Mouse (Mus musculus): Measurements from ENCODE around the gene Myo6. TPM values are rescaled to one million over a fixed set of nuclear protein-coding genes. Genes with fewer than 3 reads are reported as not detected.
"Not testable (repeated sequence)": the region's sequence is repeated elsewhere in the genome, so short reads cannot be mapped to it uniquely, and the experiment has no call there.

The Myo6 gene
- polyA plus RNA-seq, 1 experiment from 2014 or later = 19.7 TPM

DNA sequence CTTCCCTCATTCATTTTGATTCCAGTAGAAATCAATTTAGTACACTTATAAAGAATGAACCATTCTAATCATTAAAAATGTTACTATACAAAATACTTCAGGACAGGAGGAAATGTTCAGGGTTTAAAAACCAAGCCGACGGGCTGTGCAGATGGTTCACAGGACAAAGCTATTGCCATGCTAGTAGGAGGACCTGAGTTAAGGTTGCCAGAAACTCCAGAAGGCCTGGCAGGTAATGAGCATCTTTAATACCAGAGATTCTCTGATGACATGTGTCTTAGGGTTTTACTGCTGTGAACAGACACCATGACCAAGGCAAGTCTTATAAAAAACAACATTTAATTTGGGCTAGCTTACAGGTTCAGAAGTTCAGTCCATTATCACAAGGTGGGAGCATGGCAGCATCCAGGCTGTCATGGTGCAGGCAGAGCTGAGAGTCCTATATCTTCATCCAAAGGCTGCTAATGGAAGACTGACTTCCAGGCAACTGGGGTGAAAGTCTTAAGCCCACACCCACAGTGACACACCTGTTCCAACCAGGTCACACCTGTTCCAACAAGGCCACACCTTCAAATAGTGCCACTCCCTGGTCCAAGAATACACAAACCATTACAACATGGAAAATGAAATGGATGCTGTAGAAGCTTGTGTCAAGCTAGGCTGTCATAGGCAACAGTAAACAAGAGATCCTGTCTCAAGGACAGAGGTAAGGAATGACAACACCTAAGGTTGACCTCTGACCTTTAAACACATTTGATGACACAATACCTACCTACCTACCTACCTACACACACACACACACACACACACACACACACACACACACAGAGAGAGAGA is 156.4 kb downstream of the Myo6 start:
- H3K9me3 ChIP-seq; H3K4me3 ChIP-seq; ATAC-seq (ENCODE audit: low FRiP score); H3K4me2 ChIP-seq; H3K9ac ChIP-seq; H3K4me1 ChIP-seq (replicated peaks); H3K27me3 ChIP-seq; H3K27ac ChIP-seq; H3K36me3 ChIP-seq: not testable (repeated sequence)
- 96% methylated on average over 2 of the region's 2 CpGs for WGBS

DNA sequence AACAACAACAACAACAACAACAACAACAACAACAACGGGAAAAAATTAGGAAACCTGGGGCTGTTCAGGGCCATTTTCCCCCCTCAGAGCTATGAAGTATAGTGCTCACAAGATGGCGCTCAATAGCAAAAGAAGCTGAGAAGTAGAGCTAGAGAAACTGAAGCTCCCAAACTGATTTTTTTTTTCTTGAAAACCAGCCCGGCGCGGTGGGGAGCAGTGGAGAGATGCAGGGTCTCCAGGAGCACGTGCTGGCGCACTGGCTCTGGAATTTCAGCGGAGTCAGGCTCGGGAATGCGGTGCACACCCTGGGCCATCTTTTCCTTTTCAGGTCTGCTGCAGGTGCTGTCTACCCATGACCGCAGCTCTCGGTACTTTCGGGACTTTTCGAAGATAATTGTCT is 167.3 kb downstream of the Myo6 start:
- Histone ChIP-seq H3K9me3 (no peaks in the 10 kb centered on the region), H3K4me1 (replicated peaks) (0 out of 2 replicates have a peak, but pooled peaks cover 5% of the 10 kb centered on the region), H3K4me3 (peak overlapping the region; percentile 15; the same call in 1 of the 2 replicates), H3K36me3 (no peaks in the 10 kb centered on the region), H3K9ac (no peak overlapping the region; the same call in 1 of the 2 replicates), H3K27ac (no peak overlapping the region), H3K27me3 (peaks cover 8% of the 10 kb centered on the region; the same call in 1 of the 2 replicates), H3K4me2 (peak overlapping the region; percentile 51)
- ATAC-seq (ENCODE audit: low FRiP score) = peak; percentile 68
- WGBS = 23% methylated on average over 14 of the region's 14 CpGs

DNA sequence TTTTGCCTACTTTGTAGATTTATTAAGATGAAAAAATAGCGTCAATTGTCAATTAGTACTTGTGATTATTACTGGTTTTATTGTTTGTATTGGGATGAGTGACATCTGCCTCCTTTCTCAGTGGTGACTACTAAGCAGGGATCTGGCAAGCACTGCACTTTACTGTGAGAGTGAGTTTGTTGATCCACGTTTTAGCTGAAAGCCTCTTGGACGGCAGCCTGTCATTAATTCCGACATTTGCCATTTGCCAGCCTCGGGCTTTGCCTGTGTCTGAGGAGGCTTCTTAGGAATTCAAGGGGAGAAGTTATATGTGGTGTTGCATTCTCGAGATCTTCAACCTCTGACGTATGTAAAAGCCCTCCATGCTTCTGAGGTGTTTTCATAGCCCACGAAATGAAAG is 168.6 kb downstream of the Myo6 start:
- Histone ChIP-seq H3K9me3 (no peaks in the 10 kb centered on the region), H3K4me2 (no peak overlapping the region), H3K4me1 (replicated peaks) (0 out of 2 replicates have a peak, but pooled peaks cover 5% of the 10 kb centered on the region), H3K36me3 (no peaks in the 10 kb centered on the region), H3K9ac (no peak overlapping the region), H3K4me3 (no peak overlapping the region), H3K27ac (no peak overlapping the region), H3K27me3 (peaks cover 8% of the 10 kb centered on the region; the same call in 1 of the 2 replicates)
- WGBS = 53% methylated on average over 8 of the region's 8 CpGs
- no peak for ATAC-seq (ENCODE audit: low FRiP score)

DNA sequence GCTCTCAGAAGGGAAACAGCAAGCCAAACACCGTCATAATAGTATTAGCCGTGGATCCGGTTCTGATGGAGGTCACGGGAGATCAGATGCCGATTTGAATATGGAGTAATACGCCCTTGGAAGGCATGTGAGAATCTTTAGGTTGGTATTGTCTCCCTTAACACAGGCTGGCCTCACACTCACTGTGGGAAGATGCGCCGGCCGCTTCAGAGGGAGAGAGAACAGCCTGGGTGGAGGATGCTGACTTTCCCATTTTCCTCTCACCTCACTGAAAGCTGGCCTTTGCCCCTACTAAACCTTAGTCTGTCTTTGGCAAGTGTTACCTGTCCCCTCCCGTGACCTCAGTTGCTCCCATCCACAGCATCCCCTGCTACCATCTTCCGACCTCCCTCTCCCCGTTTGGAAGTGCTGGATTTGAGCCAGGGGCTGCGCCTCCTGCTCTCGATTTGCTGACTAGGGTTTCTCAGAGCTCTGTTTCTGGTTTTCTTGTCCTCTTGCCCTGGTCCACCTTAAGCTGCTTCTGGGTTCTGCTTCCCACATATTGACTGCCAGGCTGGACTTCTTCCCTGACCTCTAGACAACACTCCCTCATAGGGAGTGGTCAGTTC is 169.3 kb downstream of the Myo6 start:
- Histone ChIP-seq H3K4me3 (no peak overlapping the region), H3K9ac (no peak overlapping the region), H3K4me2 (no peak overlapping the region), H3K4me1 (replicated peaks) (0 out of 2 replicates have a peak, but pooled peaks cover 5% of the 10 kb centered on the region), H3K27me3 (peaks cover 8% of the 10 kb centered on the region; the same call in 1 of the 2 replicates), H3K27ac (no peak overlapping the region), H3K36me3 (no peaks in the 10 kb centered on the region), H3K9me3 (no peaks in the 10 kb centered on the region)
- 64% methylated on average over 14 of the region's 14 CpGs for WGBS
- no peak for ATAC-seq (ENCODE audit: low FRiP score)

DNA sequence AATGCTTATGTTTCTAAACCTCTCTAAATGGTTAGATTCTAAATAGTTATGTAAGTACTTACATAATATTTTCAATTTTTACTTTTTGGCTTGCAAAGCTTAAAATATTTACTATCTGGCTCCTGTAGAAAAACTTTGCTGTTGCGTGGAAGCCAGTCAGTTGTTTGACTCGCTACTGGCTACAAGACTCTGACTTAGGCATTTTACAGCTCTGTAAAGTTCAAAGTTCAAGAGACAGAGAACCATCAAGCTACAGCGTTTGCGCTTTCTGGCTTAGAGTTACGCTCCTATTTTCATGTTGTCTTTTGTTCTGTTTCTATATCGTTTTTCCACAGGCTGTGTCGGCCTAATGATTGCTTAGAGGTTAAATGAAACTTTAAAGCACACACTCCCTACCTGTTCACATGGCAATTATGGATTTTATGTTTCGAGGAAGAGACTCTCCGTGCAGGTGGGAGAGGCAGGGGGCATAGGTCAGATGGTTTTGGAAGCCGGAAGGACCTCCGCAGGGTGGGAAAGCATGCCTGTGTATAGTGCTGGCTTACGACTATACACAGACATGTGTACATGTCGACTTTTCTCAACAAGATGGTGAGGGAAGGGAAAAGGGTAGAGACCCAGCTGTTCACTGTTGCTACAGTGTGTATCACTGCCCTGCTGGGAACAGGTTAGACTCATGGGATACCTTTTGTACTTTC is 171.0 kb downstream of the Myo6 start:
- H3K36me3 ChIP-seq = no peaks in the 10 kb centered on the region
- H3K9me3 ChIP-seq = no peaks in the 10 kb centered on the region
- H3K27me3 ChIP-seq = peaks cover 8% of the 10 kb centered on the region; the same call in 1 of the 2 replicates
- ATAC-seq (ENCODE audit: low FRiP score) = no peak
- H3K27ac ChIP-seq = no peak overlapping the region
- 0 out of 2 replicates have a peak, but pooled peaks cover 5% of the 10 kb centered on the region for H3K4me1 ChIP-seq (replicated peaks)
- H3K4me3 ChIP-seq = no peak overlapping the region
- 88% methylated on average over 13 of the region's 13 CpGs for WGBS
- H3K4me2 ChIP-seq = no peak overlapping the region
- H3K9ac ChIP-seq = no peak overlapping the region

DNA sequence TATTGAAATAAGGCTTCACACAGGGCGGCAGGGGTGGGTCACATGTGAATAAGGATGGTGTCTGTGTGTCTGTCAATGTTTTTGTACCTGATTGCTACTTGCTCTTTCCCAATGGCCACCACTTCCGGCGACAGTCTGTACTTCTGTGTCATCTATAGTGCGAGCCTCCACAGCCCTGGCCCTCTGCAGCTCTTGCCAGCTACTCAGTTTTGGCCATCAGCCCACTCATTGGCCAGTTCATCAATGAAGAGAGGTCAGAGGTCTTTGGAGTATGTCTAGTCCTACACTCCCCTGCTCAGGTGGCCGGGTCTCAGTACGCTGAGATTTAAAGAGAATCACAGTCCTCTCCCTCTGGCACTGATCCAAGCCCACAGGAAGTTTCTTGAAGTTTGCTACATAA is 173.2 kb downstream of the Myo6 start:
- WGBS = 85% methylated on average over 6 of the region's 6 CpGs
- no peak for ATAC-seq (ENCODE audit: low FRiP score)

DNA sequence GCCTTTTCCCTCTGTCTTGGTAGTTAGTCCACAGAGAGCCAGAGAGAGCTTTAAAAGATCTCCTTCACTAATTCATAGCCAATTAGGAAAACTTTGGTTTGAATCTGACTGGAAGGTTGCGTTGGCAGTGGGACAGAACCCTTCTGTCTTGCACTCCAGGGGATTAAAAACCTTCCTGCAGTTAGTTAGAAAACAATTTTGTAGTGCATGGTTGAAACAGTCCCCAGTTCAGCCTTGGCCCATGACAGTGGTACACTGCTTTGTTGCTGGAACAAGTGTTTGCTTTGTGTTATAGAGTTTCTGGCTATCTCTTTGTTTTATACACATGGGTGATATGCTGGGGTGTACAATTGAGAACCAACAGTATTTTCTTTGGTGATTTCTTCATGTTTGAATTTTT is 176.1 kb downstream of the Myo6 start:
- no peaks in the 10 kb centered on the region for H3K36me3 ChIP-seq
- H3K4me1 ChIP-seq (replicated peaks) = no peaks in the 10 kb centered on the region
- WGBS = 67% methylated on average over 1 of the region's 1 CpGs
- no peaks in the 10 kb centered on the region for H3K27me3 ChIP-seq
- H3K4me3 ChIP-seq = no peak overlapping the region
- H3K27ac ChIP-seq = no peak overlapping the region
- no peak overlapping the region for H3K9ac ChIP-seq
- no peak for ATAC-seq (ENCODE audit: low FRiP score)
- no peak overlapping the region for H3K4me2 ChIP-seq
- no peaks in the 10 kb centered on the region for H3K9me3 ChIP-seq

More for the DNA sequence above, 173.2 kb downstream of the Myo6 start:
- H3K27ac ChIP-seq = no peak overlapping the region
- H3K27me3 ChIP-seq = no peaks in the 10 kb centered on the region; the same call in 1 of the 2 replicates
- H3K4me2 ChIP-seq = no peak overlapping the region
- no peak overlapping the region for H3K4me3 ChIP-seq
- H3K9me3 ChIP-seq = no peaks in the 10 kb centered on the region
- no peaks in the 10 kb centered on the region for H3K4me1 ChIP-seq (replicated peaks)
- H3K36me3 ChIP-seq = no peaks in the 10 kb centered on the region
- no peak overlapping the region for H3K9ac ChIP-seq

DNA sequence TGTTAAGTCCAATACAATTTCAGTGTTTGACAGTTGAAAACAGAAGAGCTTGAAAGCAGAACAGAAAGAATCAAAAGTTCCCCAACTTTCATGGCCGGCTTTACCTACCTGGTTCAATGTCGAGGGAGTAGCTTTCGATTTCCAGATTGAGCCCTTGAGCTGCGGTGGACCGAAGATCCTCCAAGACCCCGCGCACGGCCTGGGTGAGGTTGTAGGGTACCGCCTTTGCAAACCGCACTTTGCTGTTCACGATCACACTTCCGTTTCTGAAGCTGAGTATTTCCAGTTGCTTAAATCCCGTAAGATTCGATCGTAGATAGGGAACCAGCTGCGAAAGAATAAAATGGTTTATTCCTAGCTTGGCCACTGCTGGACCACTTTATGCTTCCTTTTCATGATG is 176.9 kb downstream of the Myo6 start:
- no peak overlapping the region for H3K27ac ChIP-seq
- H3K4me3 ChIP-seq = no peak overlapping the region
- no peak for ATAC-seq (ENCODE audit: low FRiP score)
- H3K27me3 ChIP-seq = no peaks in the 10 kb centered on the region
- no peaks in the 10 kb centered on the region for H3K4me1 ChIP-seq (replicated peaks)
- H3K4me2 ChIP-seq = no peak overlapping the region
- 98% methylated on average over 16 of the region's 16 CpGs for WGBS
- H3K9me3 ChIP-seq = no peaks in the 10 kb centered on the region
- H3K36me3 ChIP-seq = no peaks in the 10 kb centered on the region
- H3K9ac ChIP-seq = no peak overlapping the region

DNA sequence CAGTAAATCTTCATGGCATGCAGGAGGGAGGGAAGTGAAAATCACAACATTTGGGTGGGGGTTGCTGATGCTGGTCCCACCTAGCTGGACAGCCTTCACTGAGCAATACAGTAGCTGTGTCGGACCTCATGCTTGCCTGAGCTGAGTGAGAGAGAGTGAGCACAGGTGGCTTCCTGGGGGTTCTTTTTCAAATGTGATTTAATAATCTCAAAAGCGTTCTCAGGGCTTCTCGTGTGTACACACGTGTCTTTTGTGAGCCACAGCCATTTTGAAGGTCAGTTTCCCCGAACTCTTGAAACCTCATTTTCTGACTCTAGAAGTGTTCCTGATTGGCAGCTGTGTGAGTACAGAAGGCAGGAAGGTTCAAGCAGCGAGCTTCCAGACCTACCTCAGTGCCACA is 177.7 kb downstream of the Myo6 start:
- Histone ChIP-seq H3K4me1 (replicated peaks) (no peaks in the 10 kb centered on the region), H3K27ac (no peak overlapping the region), H3K9me3 (no peaks in the 10 kb centered on the region), H3K4me2 (no peak overlapping the region), H3K4me3 (no peak overlapping the region), H3K36me3 (no peaks in the 10 kb centered on the region), H3K27me3 (no peaks in the 10 kb centered on the region), H3K9ac (no peak overlapping the region)
- no peak for ATAC-seq (ENCODE audit: low FRiP score)
- 91% methylated on average over 6 of the region's 6 CpGs for WGBS

DNA sequence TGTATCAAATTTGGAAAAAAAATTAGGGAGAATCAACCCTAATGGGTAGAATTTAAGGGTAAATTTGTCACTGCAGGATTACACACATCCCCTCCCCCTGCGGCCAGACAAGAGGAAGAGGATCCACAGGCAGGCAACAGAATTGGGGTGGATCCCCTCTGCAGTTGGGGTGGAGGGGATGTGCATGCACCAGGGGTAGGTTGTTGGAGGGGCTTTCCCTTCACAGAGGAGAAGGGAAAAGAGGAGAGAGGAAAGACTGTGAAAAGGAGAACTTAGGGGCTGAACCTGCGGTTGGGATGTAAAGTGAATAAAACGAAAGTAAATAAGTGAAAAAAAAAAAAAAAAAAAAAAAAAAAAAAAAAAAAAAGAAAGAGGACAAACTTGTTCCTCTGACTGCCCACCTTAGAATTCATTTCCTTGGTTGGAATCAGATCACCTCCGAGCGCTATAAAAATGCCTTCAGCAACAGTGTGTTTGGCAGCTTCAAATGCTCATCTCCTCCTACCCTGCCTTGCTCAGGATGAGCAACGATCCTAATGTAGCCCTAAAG is 179.7 kb downstream of the Myo6 start:
- no peak for ATAC-seq (ENCODE audit: low FRiP score)
- Histone ChIP-seq H3K9me3 (no peaks in the 10 kb centered on the region), H3K4me1 (replicated peaks) (no peaks in the 10 kb centered on the region), H3K27me3 (no peaks in the 10 kb centered on the region), H3K4me3 (no peak overlapping the region), H3K9ac (no peak overlapping the region), H3K4me2 (no peak overlapping the region), H3K27ac (no peak overlapping the region), H3K36me3 (no peaks in the 10 kb centered on the region)
- WGBS = 92% methylated on average over 6 of the region's 6 CpGs

DNA sequence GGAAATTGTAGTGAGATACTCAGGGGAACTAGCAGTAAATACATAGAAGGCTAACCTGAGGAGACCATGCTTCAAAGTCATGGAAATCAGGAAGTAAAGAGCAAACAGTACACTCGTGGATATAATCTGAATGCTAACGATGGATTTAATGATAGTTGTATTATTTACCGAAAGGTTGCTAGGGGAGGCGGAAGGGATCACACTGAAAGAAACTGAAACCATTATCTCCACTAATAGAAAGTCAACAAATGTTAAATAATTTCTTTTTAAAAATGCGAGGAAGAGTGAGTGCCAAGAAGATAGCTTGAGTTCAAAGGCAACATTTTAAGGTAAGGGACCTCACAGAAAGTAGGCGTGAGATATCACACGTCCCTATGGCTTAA is 186.5 kb downstream of the Myo6 start:
- WGBS = 63% methylated on average over 7 of the region's 7 CpGs
- H3K9me3 ChIP-seq = no peaks in the 10 kb centered on the region
- ATAC-seq (ENCODE audit: low FRiP score) = no peak
- H3K4me3 ChIP-seq = no peak overlapping the region
- H3K4me1 ChIP-seq (replicated peaks) = no peaks in the 10 kb centered on the region
- H3K36me3 ChIP-seq = no peaks in the 10 kb centered on the region
- H3K9ac ChIP-seq = no peak overlapping the region
- H3K4me2 ChIP-seq = peak overlapping the region; percentile 42
- no peak overlapping the region for H3K27ac ChIP-seq
- H3K27me3 ChIP-seq = 0 out of 2 replicates have a peak, but pooled peaks cover 9% of the 10 kb centered on the region

Measured in hindbrain, embryonic 13.5 days (tissue).